Mouse (Mus musculus): ENCODE measurements around the gene Slc26a1. TPM values are rescaled to one million over a fixed set of nuclear protein-coding genes. Genes with fewer than 3 reads are reported as not detected.

Slc26a1 gene
- total RNA-seq, 2 experiments from 2014 or later, result 0.10 TPM; not detected in 1

GRCm38 (mm10) chr5:108629634-108630483 is 45.5 kb downstream of the Slc26a1 start, which contains the start of the genes Gak and Tmem175:
Gene Gak (minus strand): TSS chr5:108629755.
Gene Tmem175 (plus strand): TSS chr5:108629770.
- peak; percentile 91 for ATAC-seq (replicated peaks; ENCODE audit: poor library complexity, severe bottlenecking)

- ATAC-seq (replicated peaks; ENCODE audit: poor library complexity, severe bottlenecking), result peak; percentile 38
These were observed 46.3 kb downstream of the Slc26a1 start for GRCm38 (mm10) chr5:108628891-108629633.

- ATAC-seq (replicated peaks; ENCODE audit: poor library complexity, severe bottlenecking), result no peak
These were observed 49.2 kb downstream of the Slc26a1 start for GRCm38 (mm10) chr5:108626050-108626660.

- no peak for ATAC-seq (replicated peaks; ENCODE audit: poor library complexity, severe bottlenecking)
These were observed 53.5 kb downstream of the Slc26a1 start for GRCm38 (mm10) chr5:108621870-108622269.

Other genes with a start within 250 kb of the Slc26a1 start
- gene Atp5k, start 241.1 kb downstream of the Slc26a1 start, total RNA-seq (2014; fragmentation: Nextera tagmentation), result 336 and 382 TPM in 2 replicates
- 162 and 258 TPM in 2 replicates for gene Atp5k, start 241.1 kb downstream of the Slc26a1 start, total RNA-seq (2017)
- gene Mfsd7a, start 226.7 kb downstream of the Slc26a1 start, total RNA-seq (2014; fragmentation: Nextera tagmentation), result 1.1 and 3.2 TPM in 2 replicates
- gene Mfsd7a, start 226.7 kb downstream of the Slc26a1 start, total RNA-seq (2017), result 0.95 and 2.0 TPM in 2 replicates
- 16.7 and 19.0 TPM in 2 replicates for gene Pcgf3, start 214.3 kb downstream of the Slc26a1 start, total RNA-seq (2014; fragmentation: Nextera tagmentation)
- gene Pcgf3, start 214.3 kb downstream of the Slc26a1 start, total RNA-seq (2017), result 9.5 and 9.9 TPM in 2 replicates
- not detected in 2 replicates for gene Cplx1, start 125.5 kb downstream of the Slc26a1 start, total RNA-seq (2014; fragmentation: Nextera tagmentation)
- not detected in 2 replicates for gene Cplx1, start 125.5 kb downstream of the Slc26a1 start, total RNA-seq (2017)
- gene Gak, start 45.8 kb downstream of the Slc26a1 start, total RNA-seq (2014; fragmentation: Nextera tagmentation), result 78.7 and 82.2 TPM in 2 replicates
- gene Gak, start 45.8 kb downstream of the Slc26a1 start, total RNA-seq (2017), result 91.8 and 111 TPM in 2 replicates
- gene Tmem175, start 45.8 kb downstream of the Slc26a1 start, total RNA-seq (2014; fragmentation: Nextera tagmentation), result 24.4 and 29.3 TPM in 2 replicates
- gene Tmem175, start 45.8 kb downstream of the Slc26a1 start, total RNA-seq (2017), result 11.0 and 17.6 TPM in 2 replicates
- gene Idua, start 15.2 kb downstream of the Slc26a1 start, total RNA-seq (2014; fragmentation: Nextera tagmentation), result 13.3 and 18.6 TPM in 2 replicates
- gene Idua, start 15.2 kb downstream of the Slc26a1 start, total RNA-seq (2017), result 5.9 and 6.4 TPM in 2 replicates
- 9.3 and 9.5 TPM in 2 replicates for gene Dgkq, start 5.9 kb downstream of the Slc26a1 start, total RNA-seq (2014; fragmentation: Nextera tagmentation)
- gene Dgkq, start 5.9 kb downstream of the Slc26a1 start, total RNA-seq (2017), result 8.3 and 9.1 TPM in 2 replicates
- 2.0 and 5.1 TPM in 2 replicates for gene Fgfrl1, start 16.8 kb upstream of the Slc26a1 start, total RNA-seq (2014; fragmentation: Nextera tagmentation)
- gene Fgfrl1, start 16.8 kb upstream of the Slc26a1 start, total RNA-seq (2017), result 0.86 and 1.5 TPM in 2 replicates
- gene Rnf212, start 99.4 kb upstream of the Slc26a1 start, total RNA-seq (2014; fragmentation: Nextera tagmentation), result not detected in 2 replicates
- gene Rnf212, start 99.4 kb upstream of the Slc26a1 start, total RNA-seq (2017), result not detected in 2 replicates
- gene Tmed11, start 119.8 kb upstream of the Slc26a1 start, total RNA-seq (2014; fragmentation: Nextera tagmentation), result not detected in 2 replicates
- gene Tmed11, start 119.8 kb upstream of the Slc26a1 start, total RNA-seq (2017), result not detected in 2 replicates
- not detected in 2 replicates for gene Vmn2r8, start 133.3 kb upstream of the Slc26a1 start, total RNA-seq (2014; fragmentation: Nextera tagmentation)
- gene Vmn2r8, start 133.3 kb upstream of the Slc26a1 start, total RNA-seq (2017), result not detected in 2 replicates
- not detected in 2 replicates for gene Vmn2r9, start 177.0 kb upstream of the Slc26a1 start, total RNA-seq (2014; fragmentation: Nextera tagmentation)
- gene Vmn2r9, start 177.0 kb upstream of the Slc26a1 start, total RNA-seq (2017), result not detected in 2 replicates

Measured in granulocyte monocyte progenitor cell, adult 5-6 weeks (primary cell).